Mouse (Mus musculus): Measurements from ENCODE around the gene Helz. TPM values are rescaled to one million over a fixed set of nuclear protein-coding genes. Genes with fewer than 3 reads are reported as not detected.
A peak's percentile ranks its signal among the peaks of the same experiment; 100 is the strongest.

Gene Helz
- polyA plus RNA-seq, 1 experiment from 2014 or later = 3.3 TPM

- Histone ChIP-seq H3K4me1 (ENCODE audit: insufficient read depth) (no peaks in the 10 kb centered on the region), H3K27ac (ENCODE audit: low read depth) (no peak overlapping the region), H3K9ac (replicated peaks) (no peak overlapping the region), H3K9me3 (ENCODE audit: low read length) (no peaks in the 10 kb centered on the region), H3K36me3 (replicated peaks; ENCODE audit: insufficient read depth, low read length) (peaks cover 5% of the 10 kb centered on the region; the same call in 1 of the 2 replicates), H3K4me3 (ENCODE audit: low read depth, low read length) (no peak overlapping the region), H3K4me2 (ENCODE audit: low read depth, low read length) (no peak overlapping the region), H3K27me3 (ENCODE audit: insufficient read depth, low read length) (no peaks in the 10 kb centered on the region)
- ATAC-seq (no peak), DNase-seq (no peak)
- no peak for TF ChIP-seq CTCF (IDR thresholded peaks at IDR 0.05; ENCODE audit: low read depth)
- TF ChIP-seq EP300 (IDR thresholded peaks at IDR 0.05; ENCODE audit: low read depth) = no peak
- 85% methylated on average over 7 of the region's 7 CpGs for WGBS (ENCODE audit: insufficient replicate concordance)
Measured at GRCm38 (mm10) chr11:107587141-107587540, 39.4 kb downstream of the Helz start.

- Histone ChIP-seq H3K27me3 (ENCODE audit: insufficient read depth, low read length) (no peaks in the 10 kb centered on the region), H3K9ac (replicated peaks) (no peak overlapping the region), H3K9me3 (ENCODE audit: low read length) (no peaks in the 10 kb centered on the region), H3K4me3 (ENCODE audit: low read depth, low read length) (no peak overlapping the region), H3K4me2 (ENCODE audit: low read depth, low read length) (no peak overlapping the region), H3K36me3 (replicated peaks; ENCODE audit: insufficient read depth, low read length) (peaks cover 16% of the 10 kb centered on the region), H3K4me1 (ENCODE audit: insufficient read depth) (no peaks in the 10 kb centered on the region), H3K27ac (ENCODE audit: low read depth) (no peak overlapping the region)
- ATAC-seq (no peak), DNase-seq (no peak)
- WGBS (ENCODE audit: insufficient replicate concordance) = 84% methylated on average over 5 of the region's 5 CpGs
- no peak for TF ChIP-seq EP300 (IDR thresholded peaks at IDR 0.05; ENCODE audit: low read depth)
- TF ChIP-seq CTCF (IDR thresholded peaks at IDR 0.05; ENCODE audit: low read depth) = no peak
Measured at GRCm38 (mm10) chr11:107592575-107592974, 44.8 kb downstream of the Helz start.

GRCm38 (mm10) chr11:107597381-107597780 lies 49.7 kb downstream of the Helz start:
- Histone ChIP-seq H3K4me2 (ENCODE audit: low read depth, low read length) (no peak overlapping the region), H3K4me1 (ENCODE audit: insufficient read depth) (no peaks in the 10 kb centered on the region), H3K27ac (ENCODE audit: low read depth) (no peak overlapping the region), H3K9ac (replicated peaks) (no peak overlapping the region), H3K36me3 (replicated peaks; ENCODE audit: insufficient read depth, low read length) (peaks cover 37% of the 10 kb centered on the region), H3K9me3 (ENCODE audit: low read length) (no peaks in the 10 kb centered on the region), H3K4me3 (ENCODE audit: low read depth, low read length) (no peak overlapping the region), H3K27me3 (ENCODE audit: insufficient read depth, low read length) (no peaks in the 10 kb centered on the region)
- 86% methylated on average over 4 of the region's 4 CpGs for whole genome bisulfite sequencing (ENCODE audit: insufficient replicate concordance)
- no peak for DNase-seq
- TF ChIP-seq EP300 (IDR thresholded peaks at IDR 0.05; ENCODE audit: low read depth) (no peak), CTCF (IDR thresholded peaks at IDR 0.05; ENCODE audit: low read depth) (no peak)
- ATAC-seq = no peak

- 0 out of 2 replicates have a peak overlapping the region, but pooled peaks have one; percentile 6 for H3K27ac ChIP-seq (ENCODE audit: low read depth)
- no peak overlapping the region for H3K4me3 ChIP-seq (ENCODE audit: low read depth, low read length)
- WGBS (ENCODE audit: insufficient replicate concordance) = 76% methylated on average over 7 of the region's 7 CpGs
- H3K27me3 ChIP-seq (ENCODE audit: insufficient read depth, low read length) = no peaks in the 10 kb centered on the region
- no peak for DNase-seq
- H3K4me1 ChIP-seq (ENCODE audit: insufficient read depth) = no peaks in the 10 kb centered on the region
- H3K9ac ChIP-seq (replicated peaks) = no peak overlapping the region
- H3K4me2 ChIP-seq (ENCODE audit: low read depth, low read length) = no peak overlapping the region
- peak; percentile 67 for ATAC-seq
- TF ChIP-seq EP300 (IDR thresholded peaks at IDR 0.05; ENCODE audit: low read depth) = no peak
- H3K9me3 ChIP-seq (ENCODE audit: low read length) = no peaks in the 10 kb centered on the region
- peaks cover 31% of the 10 kb centered on the region for H3K36me3 ChIP-seq (replicated peaks; ENCODE audit: insufficient read depth, low read length)
Measured at GRCm38 (mm10) chr11:107605694-107606093, 58.0 kb downstream of the Helz start.

GRCm38 (mm10) chr11:107613906-107614305 lies 66.2 kb downstream of the Helz start:
- no peak overlapping the region for H3K27ac ChIP-seq (ENCODE audit: low read depth)
- H3K4me1 ChIP-seq (ENCODE audit: insufficient read depth) = no peaks in the 10 kb centered on the region
- H3K9ac ChIP-seq (replicated peaks) = no peak overlapping the region
- H3K4me3 ChIP-seq (ENCODE audit: low read depth, low read length) = no peak overlapping the region
- DNase-seq = no peak
- WGBS (ENCODE audit: insufficient replicate concordance) = 69% methylated on average over 5 of the region's 5 CpGs
- H3K27me3 ChIP-seq (ENCODE audit: insufficient read depth, low read length) = no peaks in the 10 kb centered on the region
- ATAC-seq = no peak
- no peak overlapping the region for H3K4me2 ChIP-seq (ENCODE audit: low read depth, low read length)
- H3K9me3 ChIP-seq (ENCODE audit: low read length) = no peaks in the 10 kb centered on the region
- TF ChIP-seq EP300 (IDR thresholded peaks at IDR 0.05; ENCODE audit: low read depth) (no peak), CTCF (IDR thresholded peaks at IDR 0.05; ENCODE audit: low read depth) (no peak)
- peaks cover 25% of the 10 kb centered on the region for H3K36me3 ChIP-seq (replicated peaks; ENCODE audit: insufficient read depth, low read length)

GRCm38 (mm10) chr11:107615696-107616095 lies 68.0 kb downstream of the Helz start:
- Histone ChIP-seq H3K9ac (replicated peaks) (no peak overlapping the region), H3K4me1 (ENCODE audit: insufficient read depth) (no peaks in the 10 kb centered on the region), H3K4me3 (ENCODE audit: low read depth, low read length) (no peak overlapping the region), H3K4me2 (ENCODE audit: low read depth, low read length) (no peak overlapping the region), H3K9me3 (ENCODE audit: low read length) (no peaks in the 10 kb centered on the region), H3K27me3 (ENCODE audit: insufficient read depth, low read length) (no peaks in the 10 kb centered on the region), H3K27ac (ENCODE audit: low read depth) (no peak overlapping the region), H3K36me3 (replicated peaks; ENCODE audit: insufficient read depth, low read length) (peaks cover 32% of the 10 kb centered on the region)
- TF ChIP-seq EP300 (IDR thresholded peaks at IDR 0.05; ENCODE audit: low read depth) (no peak), CTCF (IDR thresholded peaks at IDR 0.05; ENCODE audit: low read depth) (no peak)
- WGBS (ENCODE audit: insufficient replicate concordance) = 91% methylated on average over 4 of the region's 5 CpGs
- DNase-seq (no peak), ATAC-seq (no peak)

- Histone ChIP-seq H3K4me3 (ENCODE audit: low read depth, low read length) (no peak overlapping the region), H3K36me3 (replicated peaks; ENCODE audit: insufficient read depth, low read length) (peaks cover 37% of the 10 kb centered on the region), H3K27ac (ENCODE audit: low read depth) (no peak overlapping the region), H3K9me3 (ENCODE audit: low read length) (no peaks in the 10 kb centered on the region), H3K4me2 (ENCODE audit: low read depth, low read length) (no peak overlapping the region), H3K9ac (replicated peaks) (no peak overlapping the region), H3K27me3 (ENCODE audit: insufficient read depth, low read length) (no peaks in the 10 kb centered on the region), H3K4me1 (ENCODE audit: insufficient read depth) (no peaks in the 10 kb centered on the region)
- DNase-seq = no peak
- no peak for TF ChIP-seq CTCF (IDR thresholded peaks at IDR 0.05; ENCODE audit: low read depth)
- no peak for TF ChIP-seq EP300 (IDR thresholded peaks at IDR 0.05; ENCODE audit: low read depth)
- no peak for ATAC-seq
- WGBS (ENCODE audit: insufficient replicate concordance) = 76% methylated on average over 5 of the region's 5 CpGs
Measured at GRCm38 (mm10) chr11:107617976-107618375, 70.2 kb downstream of the Helz start.
